Mouse (Mus musculus): ENCODE results near the gene 1600002K03Rik. TPM values are rescaled to one million over a fixed set of nuclear protein-coding genes. Genes with fewer than 3 reads are reported as not detected.

The 1600002K03Rik gene
- total RNA-seq, 2 experiments from 2014 or later = 6.7 to 7.6 TPM

GRCm38 (mm10) chr10:80175536-80176269, 3.0 kb downstream of the 1600002K03Rik start:
- intact Hi-C loops (cut with DNase I) = loop anchor here (1.0 to 10.0 kb wide), 3 partner anchors 52 to 199 kb away; partner anchors contain the start of gene Mum1
- no peak for DNase-seq (ENCODE audit: low spot score in 2 of 2)

GRCm38 (mm10) chr10:80176270-80176834, 3.6 kb downstream of the 1600002K03Rik start:
- no peak for DNase-seq (ENCODE audit: low spot score in 2 of 2)
- intact Hi-C loops (cut with DNase I) = loop anchor here (5.0 to 10.0 kb wide), 2 partner anchors 51 to 198 kb away; partner anchors contain the start of gene Mum1

DNA sequence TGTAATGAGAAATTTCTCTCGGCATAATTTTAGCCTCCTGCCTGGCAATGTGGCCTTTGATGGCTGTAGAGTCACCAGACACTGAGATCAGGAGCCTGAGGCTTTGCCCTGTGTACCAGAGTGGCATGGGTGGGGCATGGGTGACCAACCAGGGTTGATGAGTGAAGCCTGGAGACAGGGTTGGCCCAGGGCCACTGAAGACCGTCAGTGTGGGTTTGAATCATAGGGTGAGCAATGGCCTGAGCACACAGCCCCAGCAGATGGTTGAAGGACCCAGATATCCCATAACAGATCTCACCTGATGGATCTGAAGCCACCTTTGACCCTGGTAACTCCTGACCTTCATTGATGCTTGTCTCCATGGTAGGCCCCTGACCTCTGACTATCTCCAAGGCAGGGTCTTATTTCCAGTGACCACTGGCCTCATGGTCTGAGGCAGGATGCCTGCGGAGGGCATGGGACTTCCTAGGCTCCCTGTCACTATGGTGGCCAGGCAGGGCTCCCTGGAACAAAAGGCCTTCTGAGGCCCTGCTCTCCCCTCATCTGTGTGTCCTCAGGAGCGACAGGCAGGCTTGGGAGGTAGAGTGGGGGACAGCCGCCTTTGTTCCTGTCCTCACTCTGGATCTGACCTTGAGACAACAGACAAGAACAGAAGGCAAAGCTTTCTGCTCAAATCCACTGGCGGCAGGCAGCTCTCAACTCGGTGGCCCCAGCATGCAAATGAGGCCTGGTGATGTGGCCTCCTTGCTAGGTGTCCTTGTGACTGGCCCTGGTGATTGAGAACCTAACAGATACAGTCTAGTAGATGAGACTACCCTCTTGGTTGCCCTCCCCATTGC, 4.9 kb downstream of the 1600002K03Rik start:
- no peak for DNase-seq (ENCODE audit: low spot score in 2 of 2)
- intact Hi-C loops (cut with DNase I) = loop anchor here (5.0 to 10.0 kb wide), 2 partner anchors 50 to 197 kb away; partner anchors contain the start of gene Mum1

DNA sequence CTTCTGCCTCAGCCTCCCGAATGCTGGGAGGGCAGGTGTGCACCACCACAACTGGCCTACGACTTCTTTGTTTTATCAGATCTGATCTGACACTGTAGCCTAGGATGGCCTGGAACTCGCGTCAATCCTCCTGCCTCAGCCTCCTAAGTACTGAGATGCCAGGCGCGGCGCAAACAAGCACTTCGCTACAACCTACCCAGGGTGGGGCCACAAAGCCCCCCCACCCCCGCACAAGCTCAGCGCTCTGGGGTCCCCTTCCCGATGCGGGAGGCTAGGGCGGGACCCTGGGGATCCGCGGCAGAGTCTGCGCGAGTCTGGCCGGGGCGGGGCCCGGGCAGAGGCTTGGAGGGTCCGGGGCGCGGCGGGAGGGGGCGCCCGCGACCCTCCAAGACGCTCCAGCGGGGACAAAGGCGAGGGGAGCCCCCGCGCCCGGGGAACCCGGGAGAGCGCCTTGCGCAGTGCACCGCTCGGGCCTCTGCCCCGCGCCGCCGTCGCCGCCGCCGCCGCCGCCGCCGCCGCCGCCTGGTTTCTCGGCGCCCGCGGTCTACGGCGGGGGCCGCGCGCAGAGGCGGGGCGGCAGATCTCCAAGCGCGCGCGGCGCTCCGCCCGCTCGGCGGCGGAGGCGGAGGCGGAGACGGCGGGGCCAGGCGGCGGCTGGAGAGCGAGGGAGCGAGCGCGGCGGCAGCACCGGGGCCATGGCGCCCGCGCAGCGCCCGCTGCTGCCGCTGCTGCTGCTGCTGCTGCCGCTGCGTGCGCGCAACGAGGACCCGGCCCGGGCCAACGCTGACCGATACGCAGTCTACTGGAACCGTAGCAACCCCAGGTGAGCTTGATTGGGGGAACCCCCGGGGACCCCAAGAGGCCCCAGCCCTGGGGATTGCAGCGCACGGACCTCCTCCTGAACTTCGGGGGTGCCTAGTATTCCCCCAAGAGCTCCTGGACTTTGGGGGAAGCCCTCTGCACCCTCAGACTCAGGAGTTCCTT, 6.6 kb downstream of the 1600002K03Rik start, which contains the start of gene Efna2:
Gene Efna2, plus strand, starts transcription at position 415 of the 984 bp plus-strand sequence.
- intact Hi-C loops (cut with DNase I) = loop anchor here (5.0 to 10.0 kb wide), 2 partner anchors 48 to 195 kb away; partner anchors contain the start of gene Mum1
- DNase-seq (ENCODE audit: low spot score in 2 of 2) = no peak

- DNase-seq (ENCODE audit: low spot score in 2 of 2) = no peak
- intact Hi-C loops (cut with DNase I) = no loop called here
Observed at GRCm38 (mm10) chr10:80180288-80180687, 7.5 kb downstream of the 1600002K03Rik start.

DNA sequence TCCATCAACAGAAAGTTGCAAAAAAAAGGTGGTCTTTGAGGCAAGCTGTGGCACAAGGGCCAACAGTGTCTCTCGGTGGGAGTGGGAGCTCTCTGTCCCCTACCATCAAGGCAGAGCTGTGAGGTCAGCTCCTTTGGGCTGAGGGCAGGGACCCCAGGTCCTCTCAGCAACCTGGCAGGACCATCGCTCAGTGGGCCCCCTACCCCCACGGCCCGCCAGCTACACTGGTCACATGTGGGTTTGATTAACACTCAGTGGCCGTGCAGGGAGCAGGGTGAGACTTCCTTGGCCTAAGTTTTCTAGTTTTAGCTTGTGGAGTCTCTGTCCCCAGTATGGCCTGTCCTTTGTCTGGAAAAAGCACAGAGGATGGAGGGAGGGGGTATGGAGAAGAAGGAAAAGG, 8.1 kb downstream of the 1600002K03Rik start:
- no peak for DNase-seq (ENCODE audit: low spot score in 2 of 2)
- intact Hi-C loops (cut with DNase I) = no loop called here

GRCm38 (mm10) chr10:80182547-80182946, 9.8 kb downstream of the 1600002K03Rik start:
- intact Hi-C loops (cut with DNase I) = no loop called here
- no peak for DNase-seq (ENCODE audit: low spot score in 2 of 2)

DNA sequence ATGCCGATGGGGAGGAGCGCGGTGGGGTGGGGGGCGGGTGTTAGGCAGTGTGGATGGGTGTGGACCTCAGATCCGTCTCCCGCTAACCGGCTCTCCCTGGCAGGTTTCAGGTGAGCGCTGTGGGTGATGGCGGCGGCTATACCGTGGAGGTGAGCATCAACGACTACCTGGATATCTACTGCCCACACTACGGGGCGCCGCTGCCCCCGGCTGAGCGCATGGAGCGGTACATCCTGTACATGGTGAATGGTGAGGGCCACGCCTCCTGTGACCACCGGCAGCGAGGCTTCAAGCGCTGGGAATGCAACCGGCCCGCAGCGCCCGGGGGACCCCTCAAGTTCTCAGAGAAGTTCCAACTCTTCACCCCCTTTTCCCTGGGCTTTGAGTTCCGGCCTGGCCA, 13.9 kb downstream of the 1600002K03Rik start:
- intact Hi-C loops (cut with DNase I) = no loop called here
- no peak for DNase-seq (ENCODE audit: low spot score in 2 of 2)

- no peak for DNase-seq (ENCODE audit: low spot score in 2 of 2)
- intact Hi-C loops (cut with DNase I) = no loop called here
Observed at GRCm38 (mm10) chr10:80187739-80188138, 15.0 kb downstream of the 1600002K03Rik start.

DNA sequence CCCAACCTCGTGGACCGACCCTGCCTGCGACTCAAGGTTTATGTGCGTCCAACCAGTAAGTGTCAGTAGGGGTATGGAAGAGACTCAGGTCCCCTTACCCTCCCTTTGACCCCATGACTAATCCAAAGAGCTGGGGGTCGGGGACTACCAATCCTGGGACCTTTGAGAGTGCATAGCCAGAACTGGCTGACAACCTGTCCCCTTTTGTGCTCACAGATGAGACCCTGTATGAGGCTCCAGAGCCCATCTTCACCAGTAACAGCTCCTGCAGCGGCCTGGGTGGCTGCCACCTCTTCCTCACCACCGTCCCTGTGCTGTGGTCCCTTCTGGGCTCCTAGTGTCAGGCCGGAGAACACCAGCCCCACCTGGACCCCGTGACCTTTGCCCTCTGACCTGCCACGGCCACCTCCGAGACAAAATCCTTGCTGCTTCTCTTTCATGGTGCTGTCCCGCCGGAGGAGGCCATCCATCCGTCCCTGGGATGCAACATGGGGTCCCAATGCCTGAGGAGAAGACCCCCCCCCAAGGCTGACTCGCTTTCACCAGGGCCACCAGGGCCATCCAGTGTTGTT, 15.8 kb downstream of the 1600002K03Rik start:
- intact Hi-C loops (cut with DNase I) = no loop called here
- no peak for DNase-seq (ENCODE audit: low spot score in 2 of 2)

- no peak for DNase-seq (ENCODE audit: low spot score in 2 of 2)
- intact Hi-C loops (cut with DNase I) = no loop called here
Observed at GRCm38 (mm10) chr10:80189999-80190398, 17.3 kb downstream of the 1600002K03Rik start.

- intact Hi-C loops (cut with DNase I) = no loop called here
- peak; percentile 42 to 49 for DNase-seq (ENCODE audit: low spot score in 2 of 2)
Observed at GRCm38 (mm10) chr10:80190491-80191051, 17.8 kb downstream of the 1600002K03Rik start.

GRCm38 (mm10) chr10:80193976-80194375, 21.2 kb downstream of the 1600002K03Rik start:
- no peak for DNase-seq (ENCODE audit: low spot score in 2 of 2)
- intact Hi-C loops (cut with DNase I) = no loop called here

DNA sequence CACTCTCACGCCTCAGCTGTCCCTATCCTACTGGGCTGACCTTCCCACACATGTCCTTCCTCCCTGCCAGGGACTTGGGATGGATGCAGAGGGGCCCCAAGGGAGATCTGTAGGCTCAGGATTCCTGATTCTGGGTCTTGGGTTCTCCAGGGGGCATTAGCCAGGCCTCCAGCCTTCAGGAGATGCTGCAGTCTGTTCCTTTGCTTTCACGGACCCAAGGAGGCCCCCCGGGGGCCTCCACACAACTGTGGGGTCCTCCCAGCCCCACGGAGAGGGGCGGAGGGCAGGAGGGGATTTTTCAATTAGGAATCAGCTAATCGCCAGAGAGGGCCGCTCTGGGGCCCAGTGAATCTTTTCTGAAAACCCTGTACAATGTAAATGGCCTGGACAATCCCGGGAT, 21.7 kb downstream of the 1600002K03Rik start:
- DNase-seq (ENCODE audit: low spot score in 2 of 2) = no peak
- intact Hi-C loops (cut with DNase I) = no loop called here

GRCm38 (mm10) chr10:80196167-80196566, 23.4 kb downstream of the 1600002K03Rik start:
- DNase-seq (ENCODE audit: low spot score in 2 of 2) = no peak
- intact Hi-C loops (cut with DNase I) = no loop called here

DNA sequence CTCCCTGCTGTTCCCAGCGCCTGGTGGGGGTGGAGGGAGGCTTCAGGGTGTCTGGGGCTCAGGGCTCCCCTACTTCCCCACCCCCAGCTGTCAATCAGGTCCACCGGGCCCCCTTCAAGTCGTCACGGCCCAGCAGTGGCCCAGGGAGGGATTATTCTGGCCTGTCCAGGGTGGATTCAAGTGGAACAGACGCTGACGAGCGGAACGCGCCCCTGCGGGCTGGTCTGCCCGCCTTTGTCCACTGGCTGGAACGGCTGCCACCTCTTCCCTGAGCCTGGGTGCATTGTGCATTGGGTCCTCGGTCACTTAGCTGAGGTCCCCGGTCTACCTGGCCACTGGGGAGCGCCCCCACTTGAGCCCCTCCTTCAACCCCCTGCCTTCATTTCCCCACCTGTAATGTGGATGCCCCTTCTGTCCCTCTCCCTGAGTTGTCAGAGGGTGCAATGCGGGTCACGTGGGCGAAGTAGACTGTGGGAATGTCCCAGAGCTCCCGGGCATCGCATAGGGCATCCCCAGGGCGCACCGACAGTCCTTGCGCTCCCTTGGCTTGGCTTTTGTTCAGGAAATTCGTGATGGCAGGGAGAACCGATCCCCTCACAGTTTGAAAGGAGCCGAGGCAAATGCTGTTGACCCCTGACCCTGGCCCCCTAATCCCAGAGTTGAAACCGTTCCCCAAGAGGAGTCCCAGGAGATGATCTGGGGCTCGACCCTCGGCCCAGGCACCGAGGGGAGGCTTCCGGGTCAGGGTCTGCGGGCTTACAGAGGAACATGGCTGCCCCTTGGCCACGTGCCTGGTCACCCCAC, 24.2 kb downstream of the 1600002K03Rik start:
- intact Hi-C loops (cut with DNase I) = no loop called here
- DNase-seq (ENCODE audit: low spot score in 2 of 2) = no peak

- intact Hi-C loops (cut with DNase I) = loop anchor here (1.0 kb wide), 1 partner anchor 46 kb away; no protein-coding TSS in a partner anchor
- DNase-seq (ENCODE audit: low spot score in 2 of 2) = peak; percentile 78 to 85
Observed at GRCm38 (mm10) chr10:80199440-80200008, 26.8 kb downstream of the 1600002K03Rik start.

Data from left cerebral cortex, postnatal 25 days (tissue).